Mouse (Mus musculus): ENCODE measurements around the gene 1500011B03Rik. TPM values are rescaled to one million over a fixed set of nuclear protein-coding genes. Genes with fewer than 3 reads are reported as not detected.
"Not testable (repeated sequence)": the region's sequence is repeated elsewhere in the genome, so short reads cannot be mapped to it uniquely, and the experiment has no call there.

1500011B03Rik gene
- 39.0 and 52.9 TPM in 2 replicates for polyA plus RNA-seq (2015; fragmentation: Nextera tagmentation; extraction: Ambion mirVana)

- peak within 1 kb of the TSS; percentile 79 for H3K4me3 ChIP-seq
- H3K9ac ChIP-seq, result peak within 1 kb of the TSS; percentile 68
- H3K4me1 ChIP-seq (replicated peaks), result peaks cover 7% of the 10 kb centered on the region
- 0 out of 2 replicates have a peak within 1 kb of the TSS, but pooled peaks have one; percentile 60 for H3K27ac ChIP-seq
- peak within 1 kb of the TSS; percentile 90 for H3K4me2 ChIP-seq
- no peaks in the 10 kb centered on the region for H3K9me3 ChIP-seq (replicated peaks)
- 10% methylated on average over 50 of the region's 53 CpGs for WGBS
- no peaks in the 10 kb centered on the region for H3K36me3 ChIP-seq
- no peaks in the 10 kb centered on the region for H3K27me3 ChIP-seq
- ATAC-seq (replicated peaks; ENCODE audit: insufficient number of reproducible peaks, insufficient read depth, low FRiP score, low read depth), result peak; percentile 85
Measured at GRCm38 (mm10) chr5:114822796-114823688, at the start of gene 1500011B03Rik. TSS of gene 1500011B03Rik (minus strand) at chr5:114823468.

DNA sequence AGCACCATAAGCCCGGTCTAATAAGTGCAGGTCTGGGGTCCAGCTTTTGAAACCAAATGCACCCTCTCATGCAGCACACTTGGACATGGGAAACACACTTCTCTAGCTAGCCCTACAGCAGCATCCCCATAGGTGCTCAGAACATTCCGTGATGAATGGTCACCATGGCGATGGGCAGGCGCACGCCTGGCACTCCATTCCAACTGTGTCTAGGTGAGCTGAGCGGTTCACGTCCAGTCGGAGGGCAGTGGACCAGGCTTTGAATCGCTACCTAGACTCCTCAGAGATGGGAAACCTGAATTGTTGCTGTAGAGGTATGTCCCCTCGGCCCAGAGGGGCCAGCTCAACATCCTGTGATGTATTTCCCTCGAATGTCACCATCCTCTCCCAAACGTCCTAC, 42.0 kb upstream of the 1500011B03Rik start:
- Histone ChIP-seq H3K9ac (no peak overlapping the region), H3K4me3 (no peak overlapping the region)
- ATAC-seq (replicated peaks; ENCODE audit: insufficient number of reproducible peaks, insufficient read depth, low FRiP score, low read depth), result no peak

DNA sequence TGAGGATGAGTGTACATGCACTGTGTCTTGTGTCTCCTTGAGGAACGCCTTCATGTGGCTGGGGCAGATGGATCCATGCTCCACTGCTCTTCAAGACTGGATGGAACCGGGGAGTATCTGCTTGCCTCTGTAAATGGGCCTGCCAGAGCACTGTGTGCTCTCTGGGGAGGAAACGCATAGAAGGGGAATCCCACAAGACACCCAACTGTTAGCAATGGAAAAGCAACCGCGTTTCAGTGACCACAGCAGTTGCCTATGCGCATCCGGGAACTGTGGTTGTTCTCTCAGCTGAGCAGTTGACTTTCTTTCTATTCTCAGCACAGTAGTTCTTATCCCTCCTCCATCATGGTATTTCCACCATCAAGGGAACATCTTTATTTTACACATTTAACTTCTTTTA, 41.5 kb upstream of the 1500011B03Rik start:
- Histone ChIP-seq H3K9me3 (replicated peaks) (peaks cover 8% of the 10 kb centered on the region), H3K4me2 (no peak overlapping the region), H3K27me3 (peaks cover 11% of the 10 kb centered on the region), H3K36me3 (no peaks in the 10 kb centered on the region), H3K9ac (no peak overlapping the region), H3K27ac (no peak overlapping the region), H3K4me1 (replicated peaks) (no peaks in the 10 kb centered on the region), H3K4me3 (no peak overlapping the region)
- ATAC-seq (replicated peaks; ENCODE audit: insufficient number of reproducible peaks, insufficient read depth, low FRiP score, low read depth), result no peak
- 71% methylated on average over 7 of the region's 7 CpGs for WGBS

More for the DNA sequence above, 42.0 kb upstream of the 1500011B03Rik start:
- no peak overlapping the region for H3K27ac ChIP-seq
- 85% methylated on average over 12 of the region's 12 CpGs for WGBS
- no peaks in the 10 kb centered on the region for H3K36me3 ChIP-seq
- peaks cover 8% of the 10 kb centered on the region for H3K9me3 ChIP-seq (replicated peaks)
- H3K4me1 ChIP-seq (replicated peaks), result no peaks in the 10 kb centered on the region
- peaks cover 6% of the 10 kb centered on the region; the same call in 1 of the 2 replicates for H3K27me3 ChIP-seq
- no peak overlapping the region for H3K4me2 ChIP-seq

GRCm38 (mm10) chr5:114861730-114862129, 38.5 kb upstream of the 1500011B03Rik start:
- H3K4me3 ChIP-seq, result no peak overlapping the region
- H3K4me1 ChIP-seq (replicated peaks), result peaks cover 4% of the 10 kb centered on the region
- no peaks in the 10 kb centered on the region for H3K36me3 ChIP-seq
- no peaks in the 10 kb centered on the region for H3K9me3 ChIP-seq (replicated peaks)
- no peak overlapping the region for H3K27ac ChIP-seq
- WGBS, result 67% methylated on average over 6 of the region's 6 CpGs
- peaks cover 39% of the 10 kb centered on the region for H3K27me3 ChIP-seq
- no peak for ATAC-seq (replicated peaks; ENCODE audit: insufficient number of reproducible peaks, insufficient read depth, low FRiP score, low read depth)
- no peak overlapping the region for H3K9ac ChIP-seq
- H3K4me2 ChIP-seq, result no peak overlapping the region

DNA sequence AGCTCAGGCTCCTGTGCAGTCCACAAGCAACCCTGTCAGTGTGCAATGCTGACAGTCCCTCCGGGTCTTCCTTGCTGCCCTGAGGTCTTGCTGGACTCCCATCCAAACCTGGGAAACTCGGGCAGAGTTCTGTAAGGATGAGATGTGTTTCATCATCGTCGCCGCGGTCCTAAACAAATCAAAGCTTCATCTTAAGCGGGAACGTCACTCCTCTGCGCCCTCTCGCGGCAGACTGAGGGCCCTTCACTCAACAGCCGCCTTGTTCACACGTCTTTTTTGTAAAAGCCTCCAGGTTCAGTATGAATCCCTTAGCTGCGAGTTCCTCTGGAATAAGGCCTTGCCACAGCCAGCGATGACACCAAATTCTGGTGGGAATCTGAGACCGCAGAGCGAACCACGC, 36.0 kb upstream of the 1500011B03Rik start:
- Histone ChIP-seq H3K9me3 (replicated peaks) (no peaks in the 10 kb centered on the region), H3K4me2 (peak overlapping the region; percentile 60), H3K9ac (no peak overlapping the region), H3K27ac (no peak overlapping the region), H3K4me1 (replicated peaks) (peaks cover 4% of the 10 kb centered on the region), H3K27me3 (peaks cover 45% of the 10 kb centered on the region), H3K36me3 (no peaks in the 10 kb centered on the region), H3K4me3 (peak overlapping the region; percentile 27)
- ATAC-seq (replicated peaks; ENCODE audit: insufficient number of reproducible peaks, insufficient read depth, low FRiP score, low read depth), result no peak
- 4% methylated on average over 18 of the region's 18 CpGs for WGBS

DNA sequence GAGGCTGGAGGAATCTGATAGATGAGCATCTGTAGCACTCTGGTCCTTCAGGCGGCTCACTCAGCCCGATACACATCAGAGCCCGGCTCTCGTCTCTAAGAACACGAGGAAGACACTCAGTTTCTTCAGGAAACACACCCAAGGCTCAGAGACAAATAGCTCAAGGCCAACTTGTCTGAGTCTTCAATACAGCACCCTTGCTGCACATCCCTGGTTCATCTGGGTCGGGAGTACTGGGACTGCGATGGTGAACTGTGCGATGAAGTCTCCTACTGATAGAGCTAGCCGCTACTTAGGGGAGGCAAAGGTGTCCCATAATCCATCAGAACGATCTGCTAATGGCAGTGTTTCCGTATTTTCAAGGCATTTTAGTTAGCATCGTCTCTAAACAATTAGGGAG, 35.3 kb upstream of the 1500011B03Rik start, which contains the start of gene Gm9936:
TSS of gene Gm9936 (minus strand) at position 101 of the 400 bp plus-strand sequence.
- Histone ChIP-seq H3K4me2 (peak within 1 kb of the TSS; percentile 60), H3K27ac (no peak within 1 kb of the TSS), H3K4me3 (peak within 1 kb of the TSS; percentile 27), H3K27me3 (peaks cover 45% of the 10 kb centered on the region), H3K36me3 (no peaks in the 10 kb centered on the region), H3K9ac (no peak within 1 kb of the TSS), H3K4me1 (replicated peaks) (peaks cover 4% of the 10 kb centered on the region), H3K9me3 (replicated peaks) (no peaks in the 10 kb centered on the region)
- ATAC-seq (replicated peaks; ENCODE audit: insufficient number of reproducible peaks, insufficient read depth, low FRiP score, low read depth), result no peak
- WGBS, result 75% methylated on average over 12 of the region's 12 CpGs

- H3K4me3 ChIP-seq; H3K36me3 ChIP-seq; H3K27ac ChIP-seq; H3K9me3 ChIP-seq (replicated peaks); H3K9ac ChIP-seq; ATAC-seq (replicated peaks; ENCODE audit: insufficient number of reproducible peaks, insufficient read depth, low FRiP score, low read depth); H3K4me2 ChIP-seq; H3K4me1 ChIP-seq (replicated peaks): not testable (repeated sequence)
- 83% methylated on average over 3 of the region's 5 CpGs for WGBS
- H3K27me3 ChIP-seq, result peaks cover 22% of the 10 kb centered on the region
Measured at GRCm38 (mm10) chr5:114853364-114853763, 30.1 kb upstream of the 1500011B03Rik start, which contains the start of gene 4930519G04Rik. TSS of gene 4930519G04Rik (plus strand) at chr5:114853664.

- Histone ChIP-seq H3K9me3 (replicated peaks) (no peaks in the 10 kb centered on the region), H3K36me3 (no peaks in the 10 kb centered on the region), H3K4me1 (replicated peaks) (no peaks in the 10 kb centered on the region), H3K4me3 (no peak overlapping the region), H3K4me2 (no peak overlapping the region), H3K27me3 (peaks cover 6% of the 10 kb centered on the region), H3K27ac (no peak overlapping the region), H3K9ac (no peak overlapping the region)
- ATAC-seq (replicated peaks; ENCODE audit: insufficient number of reproducible peaks, insufficient read depth, low FRiP score, low read depth), result no peak
- 78% methylated on average over 20 of the region's 20 CpGs for WGBS
Measured at GRCm38 (mm10) chr5:114851565-114852236, 28.4 kb upstream of the 1500011B03Rik start.

- H3K9ac ChIP-seq; H3K4me3 ChIP-seq; H3K27me3 ChIP-seq; ATAC-seq (replicated peaks; ENCODE audit: insufficient number of reproducible peaks, insufficient read depth, low FRiP score, low read depth); H3K36me3 ChIP-seq; H3K4me1 ChIP-seq (replicated peaks); H3K27ac ChIP-seq; H3K4me2 ChIP-seq; H3K9me3 ChIP-seq (replicated peaks): not testable (repeated sequence)
- 78% methylated on average over 2 of the region's 2 CpGs for WGBS
Measured at GRCm38 (mm10) chr5:114844371-114844770, 21.1 kb upstream of the 1500011B03Rik start.

- whole genome bisulfite sequencing, result 57% methylated on average over 5 of the region's 5 CpGs
- Histone ChIP-seq H3K4me3 (no peak overlapping the region), H3K27ac (no peak overlapping the region), H3K4me1 (replicated peaks) (no peaks in the 10 kb centered on the region), H3K9me3 (replicated peaks) (no peaks in the 10 kb centered on the region), H3K27me3 (no peaks in the 10 kb centered on the region), H3K36me3 (no peaks in the 10 kb centered on the region), H3K9ac (no peak overlapping the region), H3K4me2 (no peak overlapping the region)
- no peak for ATAC-seq (replicated peaks; ENCODE audit: insufficient number of reproducible peaks, insufficient read depth, low FRiP score, low read depth)
Measured at GRCm38 (mm10) chr5:114842674-114843073, 19.4 kb upstream of the 1500011B03Rik start.

- 49% methylated on average over 3 of the region's 3 CpGs for WGBS
- H3K27ac ChIP-seq; ATAC-seq (replicated peaks; ENCODE audit: insufficient number of reproducible peaks, insufficient read depth, low FRiP score, low read depth): not testable (repeated sequence)
Measured at GRCm38 (mm10) chr5:114842155-114842554, 18.9 kb upstream of the 1500011B03Rik start.

More at GRCm38 (mm10) chr5:114842155-114842554, 18.9 kb upstream of the 1500011B03Rik start:
- not testable (repeated sequence) for H3K9ac ChIP-seq; H3K4me2 ChIP-seq; H3K27me3 ChIP-seq; H3K9me3 ChIP-seq (replicated peaks); H3K4me3 ChIP-seq; H3K4me1 ChIP-seq (replicated peaks); H3K36me3 ChIP-seq
